Mouse (Mus musculus): ENCODE measurements around the gene Afg1l. TPM values are rescaled to one million over a fixed set of nuclear protein-coding genes. Genes with fewer than 3 reads are reported as not detected.

The Afg1l gene
- polyA plus RNA-seq (2012; rRNA removed), result 3.3 and 3.6 TPM in 2 replicates

GRCm38 (mm10) chr10:42478341-42478720 lies at the start of gene Afg1l:
Gene Afg1l (minus strand): TSS chr10:42478565.

GRCm38 (mm10) chr10:42501775-42502348 lies 23.5 kb upstream of the Afg1l start, which contains the start of gene Snx3:
Gene Snx3 (plus strand): TSS chr10:42502030.

GRCm38 (mm10) chr10:42276507-42277345 lies 201.6 kb downstream of the Afg1l start, which contains the start of gene Foxo3:
Gene Foxo3 (minus strand): TSS chr10:42276755.

Other genes with a start within 250 kb of the Afg1l start
- 9.1 and 11.4 TPM in 2 replicates for gene Foxo3, start 201.8 kb downstream of the Afg1l start, polyA plus RNA-seq (2012; rRNA removed)
- 152 and 166 TPM in 2 replicates for gene Snx3, start 23.5 kb upstream of the Afg1l start, polyA plus RNA-seq (2012; rRNA removed)
- not detected in 2 replicates for gene Nr2e1, start 105.1 kb upstream of the Afg1l start, polyA plus RNA-seq (2012; rRNA removed)
- 7.0 and 7.1 TPM in 2 replicates for gene Ostm1, start 105.3 kb upstream of the Afg1l start, polyA plus RNA-seq (2012; rRNA removed)

Measured in liver, embryonic 18 days (tissue).